Mouse (Mus musculus) megakaryocyte, embryonic 14.5 days (primary cell): ENCODE results near the gene Bcl3.

Experiments used
- FLI1 ChIP-seq: IDR thresholded peaks from 2 replicates; pipeline ENCODE4 v1.6.1; 2012; ENCODE audit warnings: low read length, inconsistent platforms, mixed read lengths
- GATA1 ChIP-seq: IDR thresholded peaks from 3 replicates; pipeline ENCODE4 v1.6.1; 2012; ENCODE audit warnings: mixed read lengths, low read length, inconsistent platforms, borderline replicate concordance

- TF ChIP-seq GATA1 (no peak), FLI1 (no peak)
Observed at GRCm38 (mm10) chr7:19831837-19832236, 9.3 kb upstream of the Bcl3 start.
